Mouse (Mus musculus) limb, embryonic 13.5 days (tissue): ENCODE measurements around the gene Jag2. TPM values are rescaled to one million over a fixed set of nuclear protein-coding genes. Genes with fewer than 3 reads are reported as not detected.

Experiments
- ATAC-seq: fragments of 200-750 bp; cut with Nextera tagmentation; 2 replicates; pipeline ENCODE4 v1.8.0; 2017; ENCODE audit warnings: low read depth, moderate number of reproducible peaks, moderate TSS enrichment; ENCODE audit not compliant: low FRiP score
- H3K27ac ChIP-seq: fragments of 300-500 bp; sonication (generic); 2 replicates; pipeline ENCODE4 v1.5.1; 2015; ENCODE audit warnings: inconsistent platforms, mild to moderate bottlenecking, moderate library complexity
- H3K27me3 ChIP-seq: fragments of 300-500 bp; sonication (generic); 2 replicates; pipeline ENCODE4 v1.6.1; 2015; ENCODE audit warnings: mild to moderate bottlenecking, inconsistent platforms
- H3K36me3 ChIP-seq: fragments of 300-500 bp; sonication (generic); 2 replicates; pipeline ENCODE4 v1.6.1; 2015; ENCODE audit warnings: inconsistent platforms, mild to moderate bottlenecking, moderate library complexity
- H3K4me1 ChIP-seq: fragments of 300-500 bp; sonication (generic); 2 replicates; pipeline ENCODE4 v1.6.1; 2015; ENCODE audit warnings: inconsistent platforms
- H3K4me2 ChIP-seq: fragments of 300-500 bp; sonication (generic); replicated peaks from 2 replicates; pipeline ENCODE4 v1.6.1; 2015; ENCODE audit warnings: inconsistent platforms, mild to moderate bottlenecking, moderate library complexity
- H3K4me3 ChIP-seq: fragments of 300-500 bp; sonication (generic); 2 replicates; pipeline ENCODE4 v1.5.1; 2015; ENCODE audit warnings: moderate library complexity, mild to moderate bottlenecking, inconsistent platforms
- H3K9ac ChIP-seq: fragments of 300-500 bp; sonication (generic); 2 replicates; pipeline ENCODE4 v1.6.1; 2015; ENCODE audit warnings: mild to moderate bottlenecking, inconsistent platforms
- H3K9me3 ChIP-seq: fragments of 300-500 bp; sonication (generic); 2 replicates; pipeline ENCODE4 v1.6.1; 2016; ENCODE audit warnings: inconsistent platforms
- WGBS: fragments of 180-500 bp; shearing (Covaris S2); methylation state at CpG from one replicate; pipeline ENCODE4 v1.1.7; 2015; 5-methylcytosine and 5-hydroxymethylcytosine counted together
- polyA plus RNA-seq: library from polyadenylated mRNA; unstranded; fragments of >200 nt; fragmentation: Nextera tagmentation; extraction: Ambion mirVana; gene quantifications from 2 replicates; pipeline ENCODE4 v1.2.1, GENCODE M21; 2015

The Jag2 gene
- polyA plus RNA-seq: 5.9 and 7.8 TPM in 2 replicates

- under 1% methylated on average over 60 of the region's 85 CpGs for WGBS
- Histone ChIP-seq H3K36me3 (no peaks in the 10 kb centered on the region), H3K27me3 (peaks cover 75% of the 10 kb centered on the region), H3K9me3 (no peaks in the 10 kb centered on the region), H3K9ac (peak within 1 kb of the TSS; percentile 63), H3K4me2 (peak within 1 kb of the TSS; percentile 98), H3K27ac (peak within 1 kb of the TSS; percentile 48; the same call in 1 of the 2 replicates), H3K4me1 (peaks cover 42% of the 10 kb centered on the region), H3K4me3 (peak within 1 kb of the TSS; percentile 60)
- ATAC-seq: peak; percentile 38
These were observed at the start of gene Jag2 for GRCm38 (mm10) chr12:112929562-112930352. Gene Jag2, minus strand, starts transcription at chr12:112929776.

- Histone ChIP-seq H3K36me3 (peaks cover 75% of the 10 kb centered on the region), H3K4me3 (peak overlapping the region; percentile 72), H3K27me3 (no peaks in the 10 kb centered on the region), H3K4me1 (peaks cover 18% of the 10 kb centered on the region), H3K9ac (peak overlapping the region; percentile 89), H3K4me2 (peak overlapping the region; percentile 91), H3K27ac (peak overlapping the region; percentile 85), H3K9me3 (no peaks in the 10 kb centered on the region)
- ATAC-seq: peak; percentile 6; the same call in 1 of the 2 replicates
- WGBS: 38% methylated on average over 12 of the region's 12 CpGs
These were observed 47.6 kb upstream of the Jag2 start for GRCm38 (mm10) chr12:112977156-112977555.

GRCm38 (mm10) chr12:112976371-112977073, 46.9 kb upstream of the Jag2 start, which contains the start of gene Btbd6:
Gene Btbd6, plus strand, starts transcription at chr12:112976482.
- Histone ChIP-seq H3K4me2 (peak within 1 kb of the TSS; percentile 91), H3K27me3 (no peaks in the 10 kb centered on the region), H3K4me3 (peak within 1 kb of the TSS; percentile 72), H3K4me1 (peaks cover 18% of the 10 kb centered on the region), H3K9me3 (no peaks in the 10 kb centered on the region), H3K27ac (peak within 1 kb of the TSS; percentile 85), H3K36me3 (peaks cover 75% of the 10 kb centered on the region), H3K9ac (peak within 1 kb of the TSS; percentile 89)
- under 1% methylated on average over 80 of the region's 80 CpGs for WGBS
- ATAC-seq: peak; percentile 92

DNA sequence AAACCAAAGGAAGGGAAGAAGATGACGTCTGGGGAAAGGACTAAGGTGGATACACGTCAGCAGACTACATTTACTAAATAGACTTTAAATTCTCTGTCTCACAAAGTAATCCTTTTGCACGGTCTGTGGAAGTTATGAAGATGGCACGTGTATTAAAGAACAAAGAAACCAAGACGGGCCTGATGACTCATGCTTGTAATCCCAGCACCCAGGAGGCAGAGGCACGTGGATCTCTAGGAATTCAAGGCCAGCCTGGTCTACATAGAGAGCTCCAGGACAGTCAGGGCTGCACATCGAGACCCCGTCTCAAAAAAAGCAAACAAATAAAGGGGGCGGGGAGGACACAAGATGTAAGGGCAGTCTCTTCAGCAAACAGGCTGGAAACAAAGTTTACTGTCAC, 45.2 kb upstream of the Jag2 start:
- peaks cover 18% of the 10 kb centered on the region for H3K4me1 ChIP-seq
- H3K36me3 ChIP-seq: peaks cover 74% of the 10 kb centered on the region
- H3K27ac ChIP-seq: no peak overlapping the region
- WGBS: 88% methylated on average over 9 of the region's 9 CpGs
- no peak overlapping the region for H3K4me3 ChIP-seq
- no peak for ATAC-seq
- H3K9ac ChIP-seq: no peak overlapping the region
- no peaks in the 10 kb centered on the region for H3K9me3 ChIP-seq
- H3K4me2 ChIP-seq: no peak overlapping the region
- no peaks in the 10 kb centered on the region for H3K27me3 ChIP-seq

- Histone ChIP-seq H3K9me3 (no peaks in the 10 kb centered on the region), H3K27ac (no peak overlapping the region), H3K36me3 (peaks cover 99% of the 10 kb centered on the region), H3K4me1 (no peaks in the 10 kb centered on the region), H3K27me3 (no peaks in the 10 kb centered on the region), H3K4me2 (no peak overlapping the region), H3K9ac (no peak overlapping the region), H3K4me3 (no peak overlapping the region)
- 91% methylated on average over 6 of the region's 6 CpGs for WGBS
- no peak for ATAC-seq
These were observed 40.0 kb upstream of the Jag2 start for GRCm38 (mm10) chr12:112969616-112970015.

DNA sequence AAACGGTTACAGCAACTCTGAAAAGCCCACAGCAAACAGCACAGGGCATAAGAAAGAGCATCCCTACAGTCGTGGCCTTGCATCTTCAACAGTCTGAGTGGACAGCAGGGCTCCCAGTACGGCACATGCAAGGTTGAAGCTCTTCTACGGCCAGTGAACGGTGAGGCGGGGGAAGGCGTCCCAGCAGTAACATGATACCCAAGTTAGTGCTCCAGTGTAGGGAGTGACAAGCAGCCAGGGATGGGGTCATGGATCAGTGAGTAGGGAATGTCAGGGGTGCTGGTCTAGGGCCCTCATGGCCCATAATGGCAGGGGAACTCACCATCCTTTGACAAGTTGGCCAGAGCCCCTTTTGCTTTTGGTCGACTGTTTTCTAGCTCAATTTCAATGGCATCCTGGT, 39.4 kb upstream of the Jag2 start:
- Histone ChIP-seq H3K27me3 (no peaks in the 10 kb centered on the region), H3K4me1 (no peaks in the 10 kb centered on the region), H3K9ac (no peak overlapping the region), H3K4me2 (no peak overlapping the region), H3K27ac (no peak overlapping the region), H3K36me3 (peaks cover 99% of the 10 kb centered on the region), H3K4me3 (no peak overlapping the region), H3K9me3 (no peaks in the 10 kb centered on the region)
- 56% methylated on average over 8 of the region's 8 CpGs for WGBS
- ATAC-seq: no peak

DNA sequence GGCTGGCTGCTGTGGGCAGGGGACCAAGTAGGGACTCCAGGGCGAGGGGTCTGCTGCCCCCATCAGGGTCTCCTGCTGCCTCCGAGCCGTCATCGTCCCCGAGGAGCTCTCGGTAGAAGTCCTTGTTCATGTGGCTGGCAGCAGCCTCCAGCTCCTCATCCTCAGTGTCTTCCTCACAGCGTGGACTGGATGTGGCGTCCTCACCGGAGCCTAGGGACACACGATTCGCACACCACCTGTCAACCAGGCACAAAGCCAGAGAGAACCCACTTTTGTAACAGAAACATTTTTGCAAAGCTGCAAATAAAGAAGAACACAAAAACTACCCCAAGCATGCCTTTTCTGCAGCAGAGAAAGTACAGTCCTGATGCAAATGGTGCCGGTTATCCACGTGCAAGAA, 36.2 kb upstream of the Jag2 start:
- Histone ChIP-seq H3K36me3 (peaks cover 99% of the 10 kb centered on the region), H3K27me3 (no peaks in the 10 kb centered on the region), H3K4me2 (no peak overlapping the region), H3K4me1 (no peaks in the 10 kb centered on the region), H3K9me3 (no peaks in the 10 kb centered on the region), H3K4me3 (no peak overlapping the region), H3K27ac (no peak overlapping the region), H3K9ac (no peak overlapping the region)
- WGBS: 91% methylated on average over 13 of the region's 13 CpGs
- ATAC-seq: no peak

DNA sequence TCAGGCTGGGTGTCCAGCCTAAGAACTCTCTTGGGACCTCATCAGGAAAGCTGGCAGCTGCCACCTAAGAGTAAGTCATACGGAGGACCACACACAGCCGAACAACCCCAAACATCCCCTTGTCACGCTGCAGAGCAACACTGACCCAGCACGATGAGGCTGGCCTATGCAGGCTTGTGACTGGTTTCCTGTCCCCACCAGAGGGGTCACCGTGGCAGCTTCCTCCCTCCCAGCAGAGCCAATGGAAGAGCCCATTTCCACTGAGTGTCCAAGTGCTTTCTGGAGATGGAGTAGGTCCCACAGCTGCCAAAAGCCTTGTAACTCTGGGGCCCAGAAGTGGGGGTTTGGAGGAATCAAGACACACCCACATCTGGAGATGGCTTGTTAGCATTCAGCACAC, 32.3 kb upstream of the Jag2 start:
- Histone ChIP-seq H3K4me1 (no peaks in the 10 kb centered on the region), H3K9ac (no peak overlapping the region; the same call in 1 of the 2 replicates), H3K27ac (no peak overlapping the region), H3K27me3 (no peaks in the 10 kb centered on the region), H3K4me2 (no peak overlapping the region), H3K4me3 (no peak overlapping the region), H3K9me3 (no peaks in the 10 kb centered on the region), H3K36me3 (peaks cover 83% of the 10 kb centered on the region)
- no peak for ATAC-seq
- WGBS: 83% methylated on average over 5 of the region's 5 CpGs

GRCm38 (mm10) chr12:112961428-112961827, 31.9 kb upstream of the Jag2 start:
- Histone ChIP-seq H3K36me3 (peaks cover 79% of the 10 kb centered on the region), H3K27ac (no peak overlapping the region), H3K9me3 (no peaks in the 10 kb centered on the region), H3K9ac (no peak overlapping the region; the same call in 1 of the 2 replicates), H3K4me1 (no peaks in the 10 kb centered on the region), H3K4me3 (no peak overlapping the region), H3K4me2 (no peak overlapping the region), H3K27me3 (no peaks in the 10 kb centered on the region)
- ATAC-seq: no peak
- WGBS: 90% methylated on average over 7 of the region's 7 CpGs

DNA sequence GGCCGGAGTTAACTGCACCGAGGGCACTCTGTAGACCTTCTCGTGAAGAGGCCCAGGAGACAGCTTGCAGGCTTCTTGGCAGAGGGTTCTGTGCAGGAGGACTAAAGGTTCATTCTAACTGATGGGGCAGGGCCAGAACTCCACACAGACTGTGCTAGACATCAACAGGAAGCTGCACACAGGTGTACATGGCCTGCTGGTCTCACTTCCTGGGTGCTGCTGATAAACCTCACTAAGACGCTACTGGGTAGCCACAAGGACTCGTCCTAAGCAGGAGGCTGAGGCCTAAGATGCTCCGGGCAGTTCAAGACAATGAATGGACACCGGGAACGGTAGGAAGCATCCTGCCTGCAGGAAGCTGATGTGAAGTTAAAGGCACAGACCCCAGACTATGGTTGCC, 29.8 kb upstream of the Jag2 start:
- H3K27me3 ChIP-seq: no peaks in the 10 kb centered on the region
- H3K36me3 ChIP-seq: peaks cover 63% of the 10 kb centered on the region

DNA sequence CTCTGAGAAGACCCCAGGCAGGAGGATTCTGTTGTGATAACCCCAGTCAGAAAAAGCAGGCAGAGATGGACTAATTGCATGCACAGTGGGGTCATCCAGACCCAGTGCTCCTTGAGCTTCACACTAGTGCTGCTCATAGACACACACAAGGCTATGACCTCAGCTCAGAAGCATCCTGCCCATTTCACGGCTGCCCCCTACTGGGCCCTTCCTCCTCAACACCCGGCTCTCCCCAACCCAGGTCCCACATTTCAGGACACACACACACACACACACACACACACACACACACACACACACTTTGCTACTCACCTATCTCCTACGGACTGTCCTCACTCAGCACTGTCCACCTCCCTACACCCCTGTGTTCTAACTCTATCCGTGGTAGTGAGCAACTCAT, 28.7 kb upstream of the Jag2 start:
- H3K27ac ChIP-seq: no peak overlapping the region
- no peaks in the 10 kb centered on the region for H3K9me3 ChIP-seq
- no peak overlapping the region for H3K4me3 ChIP-seq
- peaks cover 52% of the 10 kb centered on the region for H3K36me3 ChIP-seq
- WGBS: 33% methylated on average over 4 of the region's 4 CpGs
- H3K4me2 ChIP-seq: no peak overlapping the region
- H3K9ac ChIP-seq: no peak overlapping the region
- H3K27me3 ChIP-seq: no peaks in the 10 kb centered on the region
- ATAC-seq: no peak
- H3K4me1 ChIP-seq: no peaks in the 10 kb centered on the region

More for the DNA sequence above, 29.8 kb upstream of the Jag2 start:
- H3K4me1 ChIP-seq: no peaks in the 10 kb centered on the region
- WGBS: 91% methylated on average over 8 of the region's 8 CpGs
- no peak overlapping the region for H3K4me3 ChIP-seq
- H3K27ac ChIP-seq: no peak overlapping the region
- H3K9me3 ChIP-seq: no peaks in the 10 kb centered on the region
- H3K4me2 ChIP-seq: no peak overlapping the region
- H3K9ac ChIP-seq: no peak overlapping the region
- ATAC-seq: no peak

GRCm38 (mm10) chr12:112955800-112956199, 26.2 kb upstream of the Jag2 start:
- H3K4me2 ChIP-seq: no peak overlapping the region
- no peak overlapping the region for H3K4me3 ChIP-seq
- 26% methylated on average over 4 of the region's 4 CpGs for WGBS
- no peak overlapping the region for H3K27ac ChIP-seq
- H3K9ac ChIP-seq: no peak overlapping the region
- peaks cover 16% of the 10 kb centered on the region for H3K4me1 ChIP-seq
- ATAC-seq: peak; percentile 43; the same call in 1 of the 2 replicates
- no peaks in the 10 kb centered on the region for H3K9me3 ChIP-seq
- peaks cover 27% of the 10 kb centered on the region for H3K36me3 ChIP-seq
- no peaks in the 10 kb centered on the region for H3K27me3 ChIP-seq
